Mouse (Mus musculus): ENCODE data around the gene Jag2. TPM values are rescaled to one million over a fixed set of nuclear protein-coding genes. Genes with fewer than 3 reads are reported as not detected.

The Jag2 gene
- polyA plus RNA-seq (2015; fragmentation: Nextera tagmentation; extraction: Ambion mirVana): 13.6 and 14.8 TPM in 2 replicates

DNA sequence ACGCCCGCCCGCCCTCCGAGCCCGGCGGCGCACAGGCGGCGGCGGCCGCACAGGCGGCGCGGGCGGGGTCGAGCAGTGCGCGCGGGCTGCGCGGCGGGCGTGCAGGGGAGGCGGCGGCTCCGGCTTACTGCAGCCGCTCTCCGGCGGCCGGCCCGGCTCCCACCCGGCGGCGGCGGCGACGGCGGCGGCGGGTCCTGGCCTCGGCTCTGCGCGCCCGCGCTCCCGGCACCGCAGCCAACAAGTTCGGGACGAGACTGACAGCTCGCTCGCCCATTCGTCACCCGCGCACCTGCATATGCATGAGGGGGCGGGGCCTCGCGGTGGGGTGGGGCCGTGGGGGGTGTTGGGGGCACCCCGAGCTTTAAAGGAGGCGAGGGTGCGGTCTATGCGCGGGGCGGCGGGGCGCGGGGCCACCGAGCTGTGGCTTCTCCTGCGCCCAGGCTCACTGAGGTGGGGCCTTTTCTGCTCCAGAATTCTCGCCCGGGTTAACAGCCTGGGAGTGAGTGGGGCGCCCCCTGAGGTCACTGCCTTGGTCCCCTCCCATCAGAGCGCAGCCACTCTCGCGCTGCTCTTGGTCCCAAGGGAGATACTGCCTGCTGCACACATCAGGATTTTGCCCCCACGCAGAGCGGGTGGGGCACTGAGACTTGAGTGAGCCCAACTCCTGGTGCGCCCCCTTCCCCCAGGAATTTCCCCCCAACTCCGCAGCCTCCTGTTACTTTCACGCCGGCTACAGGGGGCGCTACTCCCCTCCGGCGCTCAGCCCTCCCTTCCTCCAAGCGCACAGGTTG, at the start of gene Jag2:
Jag2 (minus strand) TSS at position 215 of the 791 bp plus-strand sequence.
- Histone ChIP-seq H3K9me3 (replicated peaks) (no peaks in the 10 kb centered on the region), H3K27ac (replicated peaks) (peak within 1 kb of the TSS; percentile 89), H3K4me3 (replicated peaks) (peak within 1 kb of the TSS; percentile 74), H3K36me3 (no peaks in the 10 kb centered on the region), H3K27me3 (replicated peaks) (peaks cover 23% of the 10 kb centered on the region), H3K9ac (replicated peaks) (peak within 1 kb of the TSS; percentile 66), H3K4me2 (peak within 1 kb of the TSS; percentile 75), H3K4me1 (peaks cover 49% of the 10 kb centered on the region)
- under 1% methylated on average over 71 of the region's 85 CpGs for WGBS
- ATAC-seq (ENCODE audit: low FRiP score): peak; percentile 69

DNA sequence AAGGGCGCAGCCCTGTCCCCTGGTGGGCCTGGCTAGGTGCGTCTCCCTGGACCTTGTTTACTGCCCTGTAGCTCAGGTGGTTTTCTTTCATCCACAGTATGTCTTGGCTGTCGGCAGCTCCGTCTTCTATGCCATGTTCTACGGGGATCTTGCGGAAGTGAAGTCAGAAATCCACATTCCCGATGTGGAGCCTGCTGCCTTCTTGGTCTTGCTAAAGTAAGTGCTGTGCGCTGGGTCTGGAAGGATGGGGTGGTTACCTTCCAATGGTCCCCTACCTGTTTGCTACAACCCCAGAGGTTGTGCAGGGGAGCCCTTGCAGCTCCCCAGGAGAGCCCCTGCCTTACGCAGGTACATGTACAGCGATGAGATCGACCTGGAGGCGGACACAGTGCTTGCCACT, 47.6 kb upstream of the Jag2 start:
- Histone ChIP-seq H3K4me2 (peak overlapping the region; percentile 84), H3K36me3 (peaks cover 56% of the 10 kb centered on the region), H3K4me1 (peaks cover 26% of the 10 kb centered on the region), H3K9me3 (replicated peaks) (no peaks in the 10 kb centered on the region), H3K9ac (replicated peaks) (peak overlapping the region; percentile 84), H3K27me3 (replicated peaks) (no peaks in the 10 kb centered on the region), H3K27ac (replicated peaks) (peak overlapping the region; percentile 97), H3K4me3 (replicated peaks) (peak overlapping the region; percentile 63)
- ATAC-seq (ENCODE audit: low FRiP score): no peak
- 41% methylated on average over 12 of the region's 12 CpGs for WGBS

DNA sequence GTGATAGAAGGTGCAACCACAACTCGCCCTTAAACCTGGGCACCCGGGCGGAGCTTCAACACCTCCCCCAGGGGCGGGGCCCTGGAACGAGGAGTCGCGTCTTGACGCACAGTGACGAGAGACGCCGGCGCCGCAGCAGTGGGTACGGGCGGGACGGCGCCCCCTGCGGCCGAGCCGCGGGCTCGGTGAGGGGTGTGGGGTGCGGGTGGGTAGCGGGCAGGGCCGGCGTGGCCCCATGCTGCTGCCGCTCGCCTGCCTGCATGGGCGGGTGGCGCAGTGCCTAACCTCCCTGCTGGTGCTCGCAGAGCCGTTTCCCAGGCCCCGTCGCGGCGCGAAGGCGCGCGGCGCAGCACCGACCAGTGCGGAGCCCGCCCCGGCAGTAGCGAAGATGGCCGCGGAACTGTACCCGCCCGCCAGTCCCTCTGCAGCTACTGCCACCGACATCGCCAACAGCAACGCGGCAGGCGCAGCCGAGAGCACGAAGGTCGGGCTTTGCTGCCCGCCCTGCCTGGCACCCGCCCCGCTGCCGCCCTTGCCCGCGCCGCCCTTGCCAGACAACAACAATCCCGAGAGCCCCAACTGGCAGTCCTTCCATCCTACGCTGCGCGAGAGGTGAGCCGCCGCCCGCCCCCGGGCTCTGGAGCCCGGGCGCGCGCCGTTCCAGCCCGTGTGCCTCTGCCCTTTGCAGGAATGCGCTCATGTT, 46.9 kb upstream of the Jag2 start, which contains the start of gene Btbd6:
Btbd6 (plus strand) TSS at position 112 of the 703 bp plus-strand sequence.
- Histone ChIP-seq H3K9me3 (replicated peaks) (no peaks in the 10 kb centered on the region), H3K4me1 (peaks cover 26% of the 10 kb centered on the region), H3K9ac (replicated peaks) (peak within 1 kb of the TSS; percentile 84), H3K27me3 (replicated peaks) (no peaks in the 10 kb centered on the region), H3K4me2 (peak within 1 kb of the TSS; percentile 84), H3K4me3 (replicated peaks) (peak within 1 kb of the TSS; percentile 63), H3K27ac (replicated peaks) (peak within 1 kb of the TSS; percentile 97), H3K36me3 (peaks cover 62% of the 10 kb centered on the region)
- WGBS: under 1% methylated on average over 77 of the region's 80 CpGs
- peak; percentile 96 for ATAC-seq (ENCODE audit: low FRiP score)

DNA sequence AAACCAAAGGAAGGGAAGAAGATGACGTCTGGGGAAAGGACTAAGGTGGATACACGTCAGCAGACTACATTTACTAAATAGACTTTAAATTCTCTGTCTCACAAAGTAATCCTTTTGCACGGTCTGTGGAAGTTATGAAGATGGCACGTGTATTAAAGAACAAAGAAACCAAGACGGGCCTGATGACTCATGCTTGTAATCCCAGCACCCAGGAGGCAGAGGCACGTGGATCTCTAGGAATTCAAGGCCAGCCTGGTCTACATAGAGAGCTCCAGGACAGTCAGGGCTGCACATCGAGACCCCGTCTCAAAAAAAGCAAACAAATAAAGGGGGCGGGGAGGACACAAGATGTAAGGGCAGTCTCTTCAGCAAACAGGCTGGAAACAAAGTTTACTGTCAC, 45.2 kb upstream of the Jag2 start:
- Histone ChIP-seq H3K36me3 (peaks cover 59% of the 10 kb centered on the region), H3K27me3 (replicated peaks) (no peaks in the 10 kb centered on the region), H3K9ac (replicated peaks) (no peak overlapping the region), H3K4me2 (no peak overlapping the region), H3K4me3 (replicated peaks) (no peak overlapping the region), H3K27ac (replicated peaks) (no peak overlapping the region), H3K4me1 (peaks cover 26% of the 10 kb centered on the region), H3K9me3 (replicated peaks) (no peaks in the 10 kb centered on the region)
- no peak for ATAC-seq (ENCODE audit: low FRiP score)
- WGBS: 93% methylated on average over 9 of the region's 9 CpGs

DNA sequence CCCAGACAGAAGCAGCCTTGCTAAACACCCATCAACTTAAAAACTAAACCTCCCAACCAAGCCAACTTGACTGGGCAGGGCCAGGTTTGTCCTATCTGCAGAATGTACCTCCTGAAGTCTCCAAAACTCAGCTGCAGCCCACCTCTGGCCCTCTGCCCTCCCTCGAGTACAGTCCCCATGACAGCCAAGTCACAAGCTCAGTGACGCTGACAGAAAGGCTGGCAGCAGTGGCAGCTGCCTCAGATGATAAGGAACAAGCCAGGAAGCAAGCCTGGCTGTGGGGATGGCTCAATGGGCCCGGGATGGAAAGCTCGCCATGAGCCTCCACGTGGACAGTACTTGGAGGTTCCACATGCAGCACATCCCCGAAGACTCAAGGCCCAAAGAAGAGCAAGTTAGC, 40.0 kb upstream of the Jag2 start:
- no peak for ATAC-seq (ENCODE audit: low FRiP score)
- WGBS: 97% methylated on average over 6 of the region's 6 CpGs
- no peaks in the 10 kb centered on the region for H3K9me3 ChIP-seq (replicated peaks)
- no peak overlapping the region for H3K4me2 ChIP-seq
- H3K36me3 ChIP-seq: peaks cover 88% of the 10 kb centered on the region
- H3K27ac ChIP-seq (replicated peaks): no peak overlapping the region
- H3K27me3 ChIP-seq (replicated peaks): no peaks in the 10 kb centered on the region
- H3K9ac ChIP-seq (replicated peaks): no peak overlapping the region
- H3K4me3 ChIP-seq (replicated peaks): no peak overlapping the region
- no peaks in the 10 kb centered on the region for H3K4me1 ChIP-seq

DNA sequence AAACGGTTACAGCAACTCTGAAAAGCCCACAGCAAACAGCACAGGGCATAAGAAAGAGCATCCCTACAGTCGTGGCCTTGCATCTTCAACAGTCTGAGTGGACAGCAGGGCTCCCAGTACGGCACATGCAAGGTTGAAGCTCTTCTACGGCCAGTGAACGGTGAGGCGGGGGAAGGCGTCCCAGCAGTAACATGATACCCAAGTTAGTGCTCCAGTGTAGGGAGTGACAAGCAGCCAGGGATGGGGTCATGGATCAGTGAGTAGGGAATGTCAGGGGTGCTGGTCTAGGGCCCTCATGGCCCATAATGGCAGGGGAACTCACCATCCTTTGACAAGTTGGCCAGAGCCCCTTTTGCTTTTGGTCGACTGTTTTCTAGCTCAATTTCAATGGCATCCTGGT, 39.4 kb upstream of the Jag2 start:
- Histone ChIP-seq H3K4me3 (replicated peaks) (no peak overlapping the region), H3K27me3 (replicated peaks) (no peaks in the 10 kb centered on the region), H3K9ac (replicated peaks) (no peak overlapping the region), H3K9me3 (replicated peaks) (no peaks in the 10 kb centered on the region), H3K36me3 (peaks cover 95% of the 10 kb centered on the region), H3K4me1 (no peaks in the 10 kb centered on the region), H3K4me2 (no peak overlapping the region), H3K27ac (replicated peaks) (no peak overlapping the region)
- ATAC-seq (ENCODE audit: low FRiP score): no peak
- WGBS: 66% methylated on average over 8 of the region's 8 CpGs

DNA sequence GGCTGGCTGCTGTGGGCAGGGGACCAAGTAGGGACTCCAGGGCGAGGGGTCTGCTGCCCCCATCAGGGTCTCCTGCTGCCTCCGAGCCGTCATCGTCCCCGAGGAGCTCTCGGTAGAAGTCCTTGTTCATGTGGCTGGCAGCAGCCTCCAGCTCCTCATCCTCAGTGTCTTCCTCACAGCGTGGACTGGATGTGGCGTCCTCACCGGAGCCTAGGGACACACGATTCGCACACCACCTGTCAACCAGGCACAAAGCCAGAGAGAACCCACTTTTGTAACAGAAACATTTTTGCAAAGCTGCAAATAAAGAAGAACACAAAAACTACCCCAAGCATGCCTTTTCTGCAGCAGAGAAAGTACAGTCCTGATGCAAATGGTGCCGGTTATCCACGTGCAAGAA, 36.2 kb upstream of the Jag2 start:
- peaks cover 98% of the 10 kb centered on the region for H3K36me3 ChIP-seq
- 92% methylated on average over 13 of the region's 13 CpGs for WGBS
- no peaks in the 10 kb centered on the region for H3K27me3 ChIP-seq (replicated peaks)
- H3K4me1 ChIP-seq: 0 out of 2 replicates have a peak, but pooled peaks cover 4% of the 10 kb centered on the region
- ATAC-seq (ENCODE audit: low FRiP score): no peak
- H3K9me3 ChIP-seq (replicated peaks): no peaks in the 10 kb centered on the region
- no peak overlapping the region for H3K9ac ChIP-seq (replicated peaks)
- no peak overlapping the region for H3K27ac ChIP-seq (replicated peaks)
- H3K4me3 ChIP-seq (replicated peaks): no peak overlapping the region
- no peak overlapping the region for H3K4me2 ChIP-seq

DNA sequence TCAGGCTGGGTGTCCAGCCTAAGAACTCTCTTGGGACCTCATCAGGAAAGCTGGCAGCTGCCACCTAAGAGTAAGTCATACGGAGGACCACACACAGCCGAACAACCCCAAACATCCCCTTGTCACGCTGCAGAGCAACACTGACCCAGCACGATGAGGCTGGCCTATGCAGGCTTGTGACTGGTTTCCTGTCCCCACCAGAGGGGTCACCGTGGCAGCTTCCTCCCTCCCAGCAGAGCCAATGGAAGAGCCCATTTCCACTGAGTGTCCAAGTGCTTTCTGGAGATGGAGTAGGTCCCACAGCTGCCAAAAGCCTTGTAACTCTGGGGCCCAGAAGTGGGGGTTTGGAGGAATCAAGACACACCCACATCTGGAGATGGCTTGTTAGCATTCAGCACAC, 32.3 kb upstream of the Jag2 start:
- ATAC-seq (ENCODE audit: low FRiP score): no peak
- Histone ChIP-seq H3K36me3 (peaks cover 80% of the 10 kb centered on the region), H3K4me1 (0 out of 2 replicates have a peak, but pooled peaks cover 4% of the 10 kb centered on the region), H3K4me2 (no peak overlapping the region), H3K27me3 (replicated peaks) (no peaks in the 10 kb centered on the region), H3K4me3 (replicated peaks) (no peak overlapping the region), H3K9ac (replicated peaks) (no peak overlapping the region), H3K9me3 (replicated peaks) (no peaks in the 10 kb centered on the region), H3K27ac (replicated peaks) (no peak overlapping the region; the same call in 1 of the 2 replicates)
- WGBS: 77% methylated on average over 5 of the region's 5 CpGs

DNA sequence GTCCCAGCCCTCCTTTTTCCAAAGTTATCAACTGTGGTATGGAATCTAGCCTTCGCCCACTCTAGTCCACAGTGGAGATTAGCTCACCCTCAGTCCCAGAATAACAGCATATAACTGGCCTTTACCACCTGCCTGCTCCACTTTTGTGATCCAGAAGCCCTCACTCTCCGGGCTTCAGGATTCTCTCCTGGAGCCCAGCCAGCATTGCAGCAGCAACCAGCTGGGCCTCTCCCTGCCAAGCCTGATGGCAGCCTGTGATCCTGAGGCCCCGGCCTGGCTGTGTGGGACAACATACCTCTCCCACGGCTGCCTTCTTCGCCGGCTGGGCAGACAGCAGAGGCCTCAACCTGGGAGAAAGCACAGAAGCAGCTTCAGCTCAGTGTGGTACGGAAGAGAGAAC, 31.9 kb upstream of the Jag2 start:
- Histone ChIP-seq H3K27me3 (replicated peaks) (no peaks in the 10 kb centered on the region), H3K9ac (replicated peaks) (no peak overlapping the region), H3K9me3 (replicated peaks) (no peaks in the 10 kb centered on the region), H3K4me3 (replicated peaks) (no peak overlapping the region), H3K4me1 (0 out of 2 replicates have a peak, but pooled peaks cover 4% of the 10 kb centered on the region), H3K4me2 (no peak overlapping the region), H3K36me3 (peaks cover 75% of the 10 kb centered on the region), H3K27ac (replicated peaks) (no peak overlapping the region; the same call in 1 of the 2 replicates)
- WGBS: 68% methylated on average over 7 of the region's 7 CpGs
- no peak for ATAC-seq (ENCODE audit: low FRiP score)

DNA sequence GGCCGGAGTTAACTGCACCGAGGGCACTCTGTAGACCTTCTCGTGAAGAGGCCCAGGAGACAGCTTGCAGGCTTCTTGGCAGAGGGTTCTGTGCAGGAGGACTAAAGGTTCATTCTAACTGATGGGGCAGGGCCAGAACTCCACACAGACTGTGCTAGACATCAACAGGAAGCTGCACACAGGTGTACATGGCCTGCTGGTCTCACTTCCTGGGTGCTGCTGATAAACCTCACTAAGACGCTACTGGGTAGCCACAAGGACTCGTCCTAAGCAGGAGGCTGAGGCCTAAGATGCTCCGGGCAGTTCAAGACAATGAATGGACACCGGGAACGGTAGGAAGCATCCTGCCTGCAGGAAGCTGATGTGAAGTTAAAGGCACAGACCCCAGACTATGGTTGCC, 29.8 kb upstream of the Jag2 start:
- WGBS: 84% methylated on average over 8 of the region's 8 CpGs
- H3K4me1 ChIP-seq: 0 out of 2 replicates have a peak, but pooled peaks cover 4% of the 10 kb centered on the region
- H3K9me3 ChIP-seq (replicated peaks): no peaks in the 10 kb centered on the region
- peaks cover 55% of the 10 kb centered on the region for H3K36me3 ChIP-seq
- no peak overlapping the region for H3K4me2 ChIP-seq
- H3K4me3 ChIP-seq (replicated peaks): no peak overlapping the region
- H3K9ac ChIP-seq (replicated peaks): no peak overlapping the region
- H3K27ac ChIP-seq (replicated peaks): no peak overlapping the region
- H3K27me3 ChIP-seq (replicated peaks): no peaks in the 10 kb centered on the region
- no peak for ATAC-seq (ENCODE audit: low FRiP score)

DNA sequence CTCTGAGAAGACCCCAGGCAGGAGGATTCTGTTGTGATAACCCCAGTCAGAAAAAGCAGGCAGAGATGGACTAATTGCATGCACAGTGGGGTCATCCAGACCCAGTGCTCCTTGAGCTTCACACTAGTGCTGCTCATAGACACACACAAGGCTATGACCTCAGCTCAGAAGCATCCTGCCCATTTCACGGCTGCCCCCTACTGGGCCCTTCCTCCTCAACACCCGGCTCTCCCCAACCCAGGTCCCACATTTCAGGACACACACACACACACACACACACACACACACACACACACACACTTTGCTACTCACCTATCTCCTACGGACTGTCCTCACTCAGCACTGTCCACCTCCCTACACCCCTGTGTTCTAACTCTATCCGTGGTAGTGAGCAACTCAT, 28.7 kb upstream of the Jag2 start:
- Histone ChIP-seq H3K36me3 (peaks cover 44% of the 10 kb centered on the region), H3K9ac (replicated peaks) (no peak overlapping the region), H3K4me3 (replicated peaks) (no peak overlapping the region), H3K9me3 (replicated peaks) (no peaks in the 10 kb centered on the region), H3K27me3 (replicated peaks) (no peaks in the 10 kb centered on the region), H3K4me2 (no peak overlapping the region), H3K27ac (replicated peaks) (no peak overlapping the region), H3K4me1 (0 out of 2 replicates have a peak, but pooled peaks cover 4% of the 10 kb centered on the region)
- no peak; the same call in 1 of the 2 replicates for ATAC-seq (ENCODE audit: low FRiP score)
- WGBS: 40% methylated on average over 4 of the region's 4 CpGs

DNA sequence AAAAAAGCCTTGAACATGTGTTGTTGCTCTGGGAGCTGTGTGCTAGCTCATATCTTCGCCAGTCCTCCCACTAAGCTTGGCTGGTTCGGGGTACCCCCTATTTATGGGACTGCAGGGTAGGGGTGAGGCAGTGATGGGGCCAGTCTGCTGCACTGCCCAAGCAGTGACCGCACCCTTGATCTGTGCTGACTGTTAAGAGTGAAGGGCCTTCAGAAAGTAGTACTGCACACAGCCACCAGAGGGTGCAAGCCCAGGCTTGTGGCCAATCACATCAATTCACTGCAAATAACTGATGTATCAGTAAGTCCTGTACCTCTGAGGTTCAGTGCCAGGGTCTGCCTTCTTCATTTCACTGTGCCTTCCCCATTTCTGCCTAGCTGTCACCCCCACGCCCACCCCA, 26.2 kb upstream of the Jag2 start:
- Histone ChIP-seq H3K36me3 (peaks cover 19% of the 10 kb centered on the region), H3K4me2 (no peak overlapping the region), H3K9ac (replicated peaks) (no peak overlapping the region), H3K27me3 (replicated peaks) (no peaks in the 10 kb centered on the region; the same call in 1 of the 2 replicates), H3K4me1 (peaks cover 14% of the 10 kb centered on the region), H3K9me3 (replicated peaks) (no peaks in the 10 kb centered on the region), H3K27ac (replicated peaks) (no peak overlapping the region), H3K4me3 (replicated peaks) (no peak overlapping the region)
- ATAC-seq (ENCODE audit: low FRiP score): no peak
- WGBS: 33% methylated on average over 4 of the region's 4 CpGs

Data from neural tube, embryonic 15.5 days (tissue).